Mouse (Mus musculus): ENCODE measurements around the gene Pik3c2g.
A peak's percentile ranks its signal among the peaks of the same experiment; 100 is the strongest.
"Not testable (repeated sequence)": the region's sequence is repeated elsewhere in the genome, so short reads cannot be mapped to it uniquely, and the experiment has no call there.

The Pik3c2g gene

DNA sequence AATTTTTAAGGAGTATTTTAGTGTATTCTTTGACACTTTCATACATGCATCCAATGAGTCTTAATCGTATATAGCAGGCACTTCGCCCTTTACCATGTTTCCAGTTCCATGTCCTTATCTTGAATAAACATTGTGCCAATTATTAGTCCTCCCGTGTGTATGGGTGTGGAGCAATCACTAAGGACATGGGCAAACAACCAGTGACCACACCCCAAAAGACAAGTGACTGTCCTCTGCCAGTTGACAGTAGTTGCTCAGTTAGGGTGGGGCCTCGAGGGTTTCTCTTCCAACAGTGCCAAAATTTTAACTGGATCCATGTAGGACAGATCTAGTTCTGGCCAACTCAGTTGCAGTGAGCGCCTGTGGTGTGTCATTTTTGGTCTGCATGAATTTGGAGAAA lies 341.7 kb downstream of the Pik3c2g start:
- DNase-seq (ENCODE audit: low spot score), result no peak

DNA sequence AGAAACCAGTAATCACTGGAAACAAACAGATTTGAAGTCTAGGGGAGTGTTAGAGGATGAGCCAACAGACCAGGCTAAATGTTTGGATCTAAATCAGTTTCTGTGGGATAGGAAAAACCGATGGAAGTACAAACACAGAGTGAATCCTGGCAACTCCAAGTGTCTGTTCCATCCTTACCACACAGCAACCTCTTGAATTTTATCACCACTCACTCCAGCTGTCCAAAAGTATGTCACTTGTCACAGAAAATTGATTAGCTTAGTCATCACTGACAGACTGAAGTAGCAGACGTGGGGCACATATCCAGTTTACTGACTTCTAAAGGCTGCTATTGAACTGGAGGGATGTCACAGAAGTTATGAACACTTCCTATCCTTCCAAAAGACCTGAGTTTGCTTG lies 347.8 kb downstream of the Pik3c2g start:
- DNase-seq (ENCODE audit: low spot score), result no peak

DNA sequence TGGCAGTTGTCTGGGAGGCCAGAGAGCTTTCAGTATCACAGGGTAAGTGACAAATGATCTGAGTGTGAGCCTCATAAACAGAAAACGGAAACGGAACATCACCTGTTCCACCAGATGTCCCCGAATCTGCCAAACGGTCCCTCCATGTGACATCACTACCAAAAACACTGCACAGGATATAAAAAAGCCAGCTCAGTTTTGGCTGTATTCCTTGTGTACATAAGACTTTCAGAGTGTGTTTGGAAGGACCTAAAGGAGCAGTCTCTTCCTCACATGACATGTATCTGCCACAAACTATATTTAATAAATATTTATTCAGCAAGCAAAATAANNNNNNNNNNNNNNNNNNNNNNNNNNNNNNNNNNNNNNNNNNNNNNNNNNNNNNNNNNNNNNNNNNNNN lies 350.6 kb downstream of the Pik3c2g start:
- not testable (repeated sequence) for DNase-seq (ENCODE audit: low spot score)

GRCm38 (mm10) chr6:139947106-139947879 lies 360.3 kb downstream of the Pik3c2g start:
- DNase-seq (ENCODE audit: low spot score), result no peak

DNA sequence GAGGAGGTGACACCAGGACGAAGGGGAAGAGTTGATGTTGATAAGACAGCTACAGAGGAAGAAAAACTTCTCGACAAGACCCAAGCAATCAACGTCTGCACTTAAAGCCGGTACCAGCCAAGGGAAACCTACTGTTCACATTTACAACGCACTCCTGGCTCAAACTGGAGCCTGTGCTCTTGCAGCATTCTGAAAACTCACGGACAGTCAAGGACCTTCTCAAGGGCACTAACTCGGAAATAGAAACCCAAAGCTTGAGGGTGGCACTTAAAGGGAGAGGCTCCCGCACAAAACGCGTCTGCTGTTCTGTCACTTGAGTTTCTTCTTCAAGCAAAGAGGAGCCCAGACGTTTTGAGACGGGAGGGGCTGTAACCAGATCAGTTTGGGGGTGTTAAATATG lies 366.6 kb downstream of the Pik3c2g start:
- peak; percentile 8 for DNase-seq (ENCODE audit: low spot score)

DNA sequence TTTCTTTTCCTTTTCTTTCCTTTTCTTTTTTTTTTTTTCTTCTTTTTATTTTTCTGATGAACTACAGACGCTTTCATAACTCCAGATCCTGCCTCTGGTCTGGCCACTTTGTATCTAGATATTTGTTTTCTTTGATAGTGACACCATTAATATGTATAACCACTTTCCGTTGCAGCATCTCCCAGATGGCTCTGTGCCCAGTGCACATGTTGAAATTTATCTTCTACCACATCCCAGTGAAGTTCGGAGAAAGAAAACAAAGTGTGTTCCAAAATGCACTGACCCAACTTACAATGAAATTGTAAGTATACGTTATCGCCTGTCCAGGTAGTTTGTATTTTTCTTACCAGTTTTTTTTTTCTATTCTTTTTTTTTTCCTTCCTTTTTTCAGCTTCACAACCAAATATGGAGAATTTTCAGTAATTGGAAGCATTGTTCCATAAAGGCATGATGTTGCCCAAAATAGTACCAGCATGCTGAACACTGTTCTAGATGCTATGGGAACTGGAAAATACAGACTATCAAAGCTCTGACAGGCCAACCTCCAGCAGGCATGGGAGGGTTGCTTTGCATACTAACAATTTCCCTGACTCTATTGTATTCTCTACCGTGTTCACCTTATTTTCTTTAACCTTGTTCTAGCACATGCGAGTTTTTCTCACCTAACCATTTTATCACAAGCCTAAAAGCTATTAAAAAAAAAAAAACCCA lies 370.7 kb downstream of the Pik3c2g start:
- no peak for DNase-seq (ENCODE audit: low spot score)

- no peak for DNase-seq (ENCODE audit: low spot score)
Observed at GRCm38 (mm10) chr6:139963775-139964174, 376.8 kb downstream of the Pik3c2g start.

GRCm38 (mm10) chr6:139964895-139965294 lies 377.9 kb downstream of the Pik3c2g start:
- DNase-seq (ENCODE audit: low spot score), result no peak

- no peak for DNase-seq (ENCODE audit: low spot score)
Observed at GRCm38 (mm10) chr6:139966684-139967083, 379.7 kb downstream of the Pik3c2g start.

DNA sequence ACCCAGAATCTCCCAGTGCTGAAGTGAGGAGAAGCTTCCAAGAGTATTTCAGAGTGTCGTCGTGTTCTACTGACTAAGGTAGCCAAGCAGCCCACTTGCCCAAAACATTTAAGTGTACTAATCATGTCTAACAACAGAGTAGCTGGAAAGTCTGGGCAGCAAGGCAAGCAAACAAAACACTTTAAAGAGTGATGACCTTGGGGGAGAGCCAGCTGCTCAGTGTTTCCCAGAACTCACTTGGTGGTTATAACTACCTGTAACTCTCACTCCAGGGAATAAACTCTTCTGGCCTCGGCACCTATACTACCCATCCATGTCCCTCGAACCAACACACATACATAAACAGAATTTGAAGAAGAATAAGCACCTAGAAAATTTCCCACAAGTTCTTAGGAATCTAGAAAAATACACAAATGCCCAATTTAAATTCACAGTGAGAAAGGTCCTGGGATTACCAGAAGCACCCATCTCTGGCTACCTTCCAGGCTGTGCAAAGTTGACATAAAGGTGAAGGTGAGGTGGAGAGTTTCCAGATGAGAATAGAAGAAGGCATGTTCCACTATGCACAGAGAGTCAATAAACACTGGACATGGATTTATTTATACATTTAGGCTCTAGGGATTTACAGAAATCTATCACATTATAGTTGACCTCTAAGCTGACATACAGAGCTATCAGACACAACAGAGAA lies 384.7 kb downstream of the Pik3c2g start:
- DNase-seq (ENCODE audit: low spot score), result no peak

DNA sequence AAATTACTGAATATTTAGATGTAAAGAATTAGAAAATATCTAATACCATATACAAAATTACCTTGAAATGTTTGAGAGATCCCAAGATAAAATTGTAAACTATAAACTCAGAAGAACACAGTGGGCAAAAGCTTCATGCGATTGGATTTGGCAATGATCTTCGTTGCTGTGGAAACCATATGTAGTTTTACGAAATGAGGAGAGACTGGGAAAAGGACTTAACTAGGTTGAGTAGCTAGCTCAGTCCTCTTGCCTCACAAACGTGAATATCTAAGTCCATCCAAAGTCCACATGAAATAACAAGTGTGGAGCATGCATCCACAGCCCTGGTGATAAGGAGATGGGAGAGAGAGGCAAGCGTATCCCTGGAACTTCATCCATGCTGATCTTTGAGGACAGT lies 387.6 kb downstream of the Pik3c2g start:
- DNase-seq (ENCODE audit: low spot score), result no peak

GRCm38 (mm10) chr6:139978114-139978513 lies 391.1 kb downstream of the Pik3c2g start:
- no peak for DNase-seq (ENCODE audit: low spot score)

- DNase-seq (ENCODE audit: low spot score), result no peak
Observed at GRCm38 (mm10) chr6:139981061-139981460, 394.0 kb downstream of the Pik3c2g start.

DNA sequence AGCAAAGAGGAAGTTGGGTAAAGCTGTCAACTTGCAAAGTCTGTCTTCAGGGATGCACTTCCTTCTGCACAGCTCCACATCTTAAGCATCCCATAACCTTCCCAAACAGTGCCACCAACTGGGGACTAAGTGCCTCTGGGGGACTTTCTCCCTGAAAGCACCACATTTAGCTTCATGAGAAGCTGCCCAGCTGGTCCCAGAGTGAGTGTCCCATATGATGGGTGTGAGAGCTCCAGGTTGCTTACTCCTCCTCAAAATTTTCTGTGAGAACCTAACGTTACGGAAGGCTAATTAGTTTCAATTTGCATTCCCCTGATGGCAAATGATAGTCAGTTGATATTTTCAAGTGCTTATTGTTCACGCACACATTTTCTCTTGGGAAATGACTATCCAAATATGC lies 397.0 kb downstream of the Pik3c2g start:
- no peak for DNase-seq (ENCODE audit: low spot score)

DNA sequence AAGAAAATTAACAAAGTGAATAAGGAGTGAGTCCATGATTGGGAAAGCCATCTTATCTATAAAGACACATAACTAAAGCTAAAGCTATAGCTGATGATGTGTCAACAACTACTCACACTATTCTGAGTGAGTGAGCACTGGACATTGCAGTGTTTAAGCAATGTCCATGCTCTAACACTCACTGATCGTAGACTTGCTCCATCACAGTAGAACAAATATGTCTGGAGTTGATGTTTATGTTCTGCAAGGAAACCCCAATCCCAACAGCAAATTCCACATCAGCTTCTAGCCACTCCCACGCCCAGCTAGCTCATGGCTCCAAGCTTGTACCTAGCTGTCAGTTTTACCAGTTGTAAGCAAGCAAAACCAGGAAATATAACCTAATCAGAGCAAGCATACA lies 399.5 kb downstream of the Pik3c2g start:
- no peak for DNase-seq (ENCODE audit: low spot score)

DNA sequence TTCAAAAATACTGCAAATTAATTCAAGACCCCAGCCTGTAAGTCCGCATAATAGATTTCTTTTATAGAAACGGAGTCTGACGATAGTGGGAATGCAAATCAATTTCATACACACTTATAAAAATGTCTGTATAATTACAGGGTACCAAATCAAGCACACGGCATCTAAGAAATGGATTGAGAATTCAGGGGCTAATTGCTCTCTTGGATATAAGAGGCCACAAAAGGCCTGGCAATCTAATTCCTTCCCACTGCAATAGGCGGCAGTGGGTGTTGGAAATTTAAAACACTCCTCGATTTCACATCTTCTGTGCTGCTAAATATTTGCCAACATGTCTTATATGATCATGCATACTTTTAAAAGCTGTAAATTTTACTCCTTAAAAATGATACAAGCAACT lies 402.1 kb downstream of the Pik3c2g start:
- DNase-seq (ENCODE audit: low spot score), result no peak

DNA sequence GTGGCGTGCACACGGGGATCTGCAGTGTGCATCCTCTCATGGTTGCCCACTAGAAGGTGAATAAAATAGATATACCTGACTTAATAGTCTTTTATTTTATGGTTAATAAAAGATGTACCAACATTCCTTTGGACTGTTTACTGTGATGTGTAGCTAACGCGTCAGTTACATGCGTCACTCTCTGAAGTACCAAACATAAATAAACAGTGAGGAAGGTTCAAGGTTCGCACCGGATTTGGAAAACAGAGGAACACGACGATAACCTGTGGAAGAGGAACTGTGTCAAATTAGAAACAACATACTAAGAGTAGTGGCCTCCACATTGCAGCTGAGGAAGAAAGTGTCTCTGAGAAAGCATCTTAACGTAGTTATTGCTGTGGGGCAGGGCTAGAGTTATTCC lies 402.6 kb downstream of the Pik3c2g start:
- no peak for DNase-seq (ENCODE audit: low spot score)

- DNase-seq (ENCODE audit: low spot score), result no peak
Observed at GRCm38 (mm10) chr6:140005181-140005580, 418.2 kb downstream of the Pik3c2g start.
